ENCODE assay signal across 13 mouse cellular contexts in genomic region chr12:86181879-86182278, GRCm38 (mm10). TPM values are rescaled to one million over a fixed set of nuclear protein-coding genes. Genes with fewer than 3 reads are reported as not detected.
DNase-seq lines count a peak whose midpoint lies in the region; ATAC-seq lines count a peak whose summit lies in the region.
"Had no signal": no experiment of that assay in that cellular context is flagged by ENCODE, and none has a peak within 500 bp of the region (broad histone marks: within the 10 kb centered on the region; RNA-seq: fewer than 3 reads in every experiment).

No protein-coding gene starts in this region.

- peak overlapping the region; percentile 76 for H3K27ac ChIP-seq in midbrain, embryonic 12.5 days (replicated peaks)
- H3K27ac ChIP-seq: embryonic facial prominence, embryonic 13.5 days; kidney, embryonic 15.5 days; stomach, embryonic 15.5 days had no signal

- intact Hi-C loops in heart, postnatal 14 days (cut with DNase I): no loop called here

- 0 out of 2 replicates have a peak, but pooled peaks have one; percentile 22 for ATAC-seq in granulocyte monocyte progenitor cell, adult 5-6 weeks (replicated peaks; ENCODE audit: poor library complexity, severe bottlenecking)
- peak; percentile 56 for ATAC-seq in midbrain, embryonic 12.5 days (ENCODE audit: low FRiP score, low read depth)

- H3K4me3 ChIP-seq in midbrain, embryonic 12.5 days: no peak overlapping the region
- H3K4me3 ChIP-seq: embryonic facial prominence, embryonic 13.5 days; kidney, embryonic 15.5 days; stomach, embryonic 15.5 days had no signal

- H3K36me3 ChIP-seq in midbrain, embryonic 12.5 days: no peaks in the 10 kb centered on the region
- H3K36me3 ChIP-seq: embryonic facial prominence, embryonic 13.5 days; G1E; kidney, embryonic 15.5 days; stomach, embryonic 15.5 days had no signal

- H3K9ac ChIP-seq in midbrain, embryonic 12.5 days (replicated peaks): no peak overlapping the region
- H3K9ac ChIP-seq: embryonic facial prominence, embryonic 13.5 days; kidney, embryonic 15.5 days; stomach, embryonic 15.5 days had no signal

- H3K4me2 ChIP-seq in midbrain, embryonic 12.5 days (replicated peaks): no peak overlapping the region
- H3K4me2 ChIP-seq: embryonic facial prominence, embryonic 13.5 days; kidney, embryonic 15.5 days; stomach, embryonic 15.5 days had no signal

- no peaks in the 10 kb centered on the region; the same call in 1 of the 2 replicates for H3K27me3 ChIP-seq in midbrain, embryonic 12.5 days
- H3K27me3 ChIP-seq: stomach, embryonic 15.5 days had no signal

- DNase-seq in A20 (ENCODE audit: low read depth, low spot score) (peak; percentile 15), ZHBTc4 (ENCODE audit: low read depth, low spot score) (peak; percentile 77)
- no peak for DNase-seq in layer of hippocampus, postnatal 25 days (ENCODE audit: extremely low spot score in 1 of 2, low spot score in 1 of 2)
- no peak for DNase-seq in heart, postnatal 14 days
- DNase-seq in embryo, embryonic 11 days: no peak
- no peak for DNase-seq in left cerebral cortex, adult 18-20 months (ENCODE audit: low spot score in 2 of 2)
- DNase-seq: cerebellum, adult 11 months had no signal

- peaks cover 19% of the 10 kb centered on the region for H3K4me1 ChIP-seq in midbrain, embryonic 12.5 days
- H3K4me1 ChIP-seq: stomach, embryonic 15.5 days had no signal

- WGBS in midbrain, embryonic 12.5 days: 51% methylated on average over 2 of the region's 2 CpGs

- no peaks in the 10 kb centered on the region for H3K9me3 ChIP-seq in midbrain, embryonic 12.5 days
- H3K9me3 ChIP-seq: embryonic facial prominence, embryonic 13.5 days; G1E; kidney, embryonic 15.5 days; stomach, embryonic 15.5 days had no signal

RNA-seq across cellular contexts. Expression of gene Gpatch2l, which starts 59.8 kb away (rescaled TPM):
- total RNA-seq in granulocyte monocyte progenitor cell, adult 5-6 weeks (2014; fragmentation: Nextera tagmentation): 17.0 and 29.2 TPM in 2 replicates
- 22.0 and 23.3 TPM in 2 replicates for total RNA-seq in granulocyte monocyte progenitor cell, adult 5-6 weeks (2017)
- polyA plus RNA-seq in midbrain, embryonic 12.5 days (2016; fragmentation: Nextera tagmentation; extraction: Ambion mirVana): 24.6 and 26.4 TPM in 2 replicates
- total RNA-seq in layer of hippocampus, postnatal 25 days (2021): 10 to 100 TPM; 31.5 to 34.7 TPM
- 10 to 100 TPM; 16.4 to 17.8 TPM for total RNA-seq in heart, postnatal 14 days (2021)
- 10 to 100 TPM; 33.4 to 36.2 TPM for total RNA-seq in left cerebral cortex, adult 18-20 months (2021)

Comparison
In these comparisons a context has a peak if more than half of its experiments do, and no peak if none do; other contexts are left out.
1. DNase-seq: peak in A20 (single experiment) and ZHBTc4 (single experiment); none in layer of hippocampus, postnatal 25 days (0 of 2), heart, postnatal 14 days (0 of 2), embryo, embryonic 11 days (single experiment) and left cerebral cortex, adult 18-20 months (0 of 2).